Mouse (Mus musculus) spleen, adult 2 months (tissue): ENCODE measurements around the gene Dmtf1. TPM values are rescaled to one million over a fixed set of nuclear protein-coding genes. Genes with fewer than 3 reads are reported as not detected.
A peak's percentile ranks its signal among the peaks of the same experiment; 100 is the strongest.

Experiments
- DNase-seq, 2 experiments: peaks; one replicate each; pipeline versions ENCODE4 v3.0.0 to v3.0.0-alpha.2; 2012 to 2021; ENCODE audit warnings: low spot score in 2 of 2, low read depth in 1 of 2
- H3K27ac ChIP-seq: fragments of 200-500 bp; 2 replicates; pipeline ENCODE4 v1.5.1; 2012; ENCODE audit warnings: low read length, inconsistent platforms; ENCODE audit not compliant: insufficient read depth
- H3K27me3 ChIP-seq: fragments of 200-500 bp; 2 replicates; pipeline ENCODE4 v1.6.1; 2012; ENCODE audit warnings: mild to moderate bottlenecking, moderate library complexity, low read length, inconsistent platforms; ENCODE audit not compliant: control insufficient read depth, insufficient read depth
- H3K36me3 ChIP-seq: fragments of 200-500 bp; 2 replicates; pipeline ENCODE4 v1.6.1; 2012; ENCODE audit warnings: mild to moderate bottlenecking, low read length, inconsistent platforms; ENCODE audit not compliant: control insufficient read depth, insufficient read depth
- H3K4me1 ChIP-seq: fragments of 200-500 bp; 2 replicates; pipeline ENCODE4 v1.6.1; 2011; ENCODE audit warnings: inconsistent platforms; ENCODE audit not compliant: control insufficient read depth, insufficient read depth, insufficient read length
- H3K4me3 ChIP-seq: fragments of 200-500 bp; 2 replicates; pipeline ENCODE4 v1.5.1; 2011; ENCODE audit warnings: mild to moderate bottlenecking, inconsistent platforms; ENCODE audit not compliant: insufficient read depth, insufficient read length; ENCODE audit errors: extremely low read depth
- CTCF ChIP-seq: fragments of 200-500 bp; IDR thresholded peaks from 2 replicates; pipeline ENCODE4 v1.5.1; 2011; ENCODE audit warnings: mild to moderate bottlenecking, inconsistent platforms; ENCODE audit not compliant: insufficient read depth, insufficient read length, insufficient replicate concordance; ENCODE audit errors: extremely low read depth
- POLR2A ChIP-seq: fragments of 200-500 bp; IDR thresholded peaks from 2 replicates; pipeline ENCODE4 v1.6.1; 2011; ENCODE audit warnings: low read depth, low read length, inconsistent platforms
- WGBS: fragments of 180-500 bp; shearing (Covaris S2); methylation state at CpG from one replicate; pipeline ENCODE4 v1.1.7; 2018; 5-methylcytosine and 5-hydroxymethylcytosine counted together
- polyA plus RNA-seq: library from polyadenylated mRNA; depleted of rRNA; stranded (reverse); fragments of >200 nt; gene quantifications from 2 replicates; pipeline ENCODE4 v1.2.3, GENCODE M21; 2012

The Dmtf1 gene
- polyA plus RNA-seq, 1 experiment = 9.0 TPM

- no peaks in the 10 kb centered on the region for H3K27me3 ChIP-seq
- peaks cover 29% of the 10 kb centered on the region for H3K36me3 ChIP-seq
- no peak for DNase-seq
- no peak overlapping the region for H3K27ac ChIP-seq
- no peak for TF ChIP-seq POLR2A
- no peak for TF ChIP-seq CTCF
- no peaks in the 10 kb centered on the region for H3K4me1 ChIP-seq
- WGBS = 92% methylated on average over 3 of the region's 3 CpGs
- H3K4me3 ChIP-seq = no peak overlapping the region
Observed at GRCm38 (mm10) chr5:9135588-9135987, 26.0 kb downstream of the Dmtf1 start.

GRCm38 (mm10) chr5:9131786-9132185 lies 29.8 kb downstream of the Dmtf1 start:
- H3K36me3 ChIP-seq = peaks cover 33% of the 10 kb centered on the region
- WGBS = 95% methylated on average over 7 of the region's 7 CpGs
- TF ChIP-seq CTCF (no peak), POLR2A (no peak)

GRCm38 (mm10) chr5:9128566-9128965 lies 33.0 kb downstream of the Dmtf1 start:
- WGBS = 92% methylated on average over 12 of the region's 12 CpGs
- Histone ChIP-seq H3K36me3 (peaks cover 32% of the 10 kb centered on the region), H3K4me1 (no peaks in the 10 kb centered on the region), H3K4me3 (no peak overlapping the region), H3K27me3 (no peaks in the 10 kb centered on the region), H3K27ac (no peak overlapping the region)
- TF ChIP-seq CTCF = no peak
- TF ChIP-seq POLR2A = no peak
- no peak for DNase-seq

More at GRCm38 (mm10) chr5:9131786-9132185, 29.8 kb downstream of the Dmtf1 start:
- Histone ChIP-seq H3K27me3 (no peaks in the 10 kb centered on the region), H3K27ac (no peak overlapping the region), H3K4me3 (no peak overlapping the region), H3K4me1 (no peaks in the 10 kb centered on the region)
- DNase-seq = no peak

GRCm38 (mm10) chr5:9124134-9124533 lies 37.4 kb downstream of the Dmtf1 start:
- WGBS = 90% methylated on average over 2 of the region's 2 CpGs
- TF ChIP-seq CTCF = no peak
- TF ChIP-seq POLR2A = no peak
- peaks cover 46% of the 10 kb centered on the region for H3K36me3 ChIP-seq

GRCm38 (mm10) chr5:9114162-9114561 lies 47.4 kb downstream of the Dmtf1 start:
- 81% methylated on average over 6 of the region's 6 CpGs for WGBS
- peaks cover 25% of the 10 kb centered on the region for H3K36me3 ChIP-seq
- no peak overlapping the region for H3K4me3 ChIP-seq
- peaks cover 9% of the 10 kb centered on the region; the same call in 1 of the 2 replicates for H3K4me1 ChIP-seq
- no peak for DNase-seq
- H3K27me3 ChIP-seq = no peaks in the 10 kb centered on the region
- no peak overlapping the region for H3K27ac ChIP-seq
- TF ChIP-seq CTCF (no peak), POLR2A (no peak)

More at GRCm38 (mm10) chr5:9124134-9124533, 37.4 kb downstream of the Dmtf1 start:
- Histone ChIP-seq H3K4me3 (no peak overlapping the region), H3K4me1 (no peaks in the 10 kb centered on the region), H3K27ac (no peak overlapping the region), H3K27me3 (no peaks in the 10 kb centered on the region)
- no peak for DNase-seq

GRCm38 (mm10) chr5:9111759-9112158 lies 49.8 kb downstream of the Dmtf1 start:
- DNase-seq = peak; percentile 65 to 68
- Histone ChIP-seq H3K4me3 (no peak overlapping the region), H3K36me3 (peaks cover 15% of the 10 kb centered on the region), H3K4me1 (peaks cover 18% of the 10 kb centered on the region; the same call in 1 of the 2 replicates), H3K27me3 (no peaks in the 10 kb centered on the region), H3K27ac (no peak overlapping the region)
- TF ChIP-seq CTCF (peak; percentile 71; the same call in 1 of the 2 replicates), POLR2A (no peak)
- WGBS = 4% methylated on average over 5 of the region's 5 CpGs

- no peaks in the 10 kb centered on the region for H3K27me3 ChIP-seq
- H3K4me1 ChIP-seq = peaks cover 21% of the 10 kb centered on the region; the same call in 1 of the 2 replicates
- peaks cover 13% of the 10 kb centered on the region for H3K36me3 ChIP-seq
- TF ChIP-seq POLR2A (no peak), CTCF (no peak)
- H3K27ac ChIP-seq = no peak overlapping the region
- no peak overlapping the region for H3K4me3 ChIP-seq
- no peak for DNase-seq
- 59% methylated on average over 2 of the region's 2 CpGs for WGBS
Observed at GRCm38 (mm10) chr5:9111285-9111684, 50.3 kb downstream of the Dmtf1 start.

GRCm38 (mm10) chr5:9109582-9109981 lies 52.0 kb downstream of the Dmtf1 start:
- Histone ChIP-seq H3K36me3 (peaks cover 12% of the 10 kb centered on the region), H3K4me3 (no peak overlapping the region), H3K27me3 (no peaks in the 10 kb centered on the region), H3K27ac (no peak overlapping the region), H3K4me1 (peaks cover 35% of the 10 kb centered on the region; the same call in 1 of the 2 replicates)
- TF ChIP-seq POLR2A (no peak), CTCF (peak; percentile 39; the same call in 1 of the 2 replicates)
- DNase-seq = peak in 1 of 2 experiments; percentile 56
